Mouse (Mus musculus) embryonic facial prominence, embryonic 15.5 days (tissue): ENCODE measurements around the gene Zfp493. TPM values are rescaled to one million over a fixed set of nuclear protein-coding genes. Genes with fewer than 3 reads are reported as not detected.
"Not testable (repeated sequence)": the region's sequence is repeated elsewhere in the genome, so short reads cannot be mapped to it uniquely, and the experiment has no call there.

Experiments
- ATAC-seq: fragments of 200-750 bp; cut with Nextera tagmentation; 2 replicates; pipeline ENCODE4 v1.8.0; 2017; ENCODE audit warnings: low read depth, moderate TSS enrichment; ENCODE audit not compliant: insufficient number of reproducible peaks, low FRiP score, low TSS enrichment
- H3K27ac ChIP-seq: fragments of 300-500 bp; sonication (generic); replicated peaks from 2 replicates; pipeline ENCODE4 v1.5.1; 2015; ENCODE audit warnings: mild to moderate bottlenecking, inconsistent platforms
- H3K27me3 ChIP-seq: fragments of 300-500 bp; sonication (generic); 2 replicates; pipeline ENCODE4 v1.6.1; 2015; ENCODE audit warnings: inconsistent platforms
- H3K36me3 ChIP-seq: fragments of 300-500 bp; sonication (generic); 2 replicates; pipeline ENCODE4 v1.6.1; 2015; ENCODE audit warnings: mild to moderate bottlenecking, inconsistent platforms
- H3K4me1 ChIP-seq: fragments of 300-500 bp; sonication (generic); 2 replicates; pipeline ENCODE4 v1.6.1; 2015; ENCODE audit warnings: inconsistent platforms
- H3K4me2 ChIP-seq: fragments of 300-500 bp; sonication (generic); replicated peaks from 2 replicates; pipeline ENCODE4 v1.6.1; 2015; ENCODE audit warnings: mild to moderate bottlenecking, inconsistent platforms
- H3K4me3 ChIP-seq: fragments of 300-500 bp; sonication (generic); replicated peaks from 2 replicates; pipeline ENCODE4 v1.5.1; 2015; ENCODE audit warnings: mild to moderate bottlenecking, inconsistent platforms
- H3K9ac ChIP-seq: fragments of 300-500 bp; sonication (generic); 2 replicates; pipeline ENCODE4 v1.6.1; 2015; ENCODE audit warnings: inconsistent platforms
- H3K9me3 ChIP-seq: fragments of 300-500 bp; sonication (generic); replicated peaks from 2 replicates; pipeline ENCODE4 v1.6.1; 2016; ENCODE audit warnings: inconsistent platforms
- WGBS: fragments of 180-500 bp; shearing (Covaris S2); methylation state at CpG from one replicate; pipeline ENCODE4 v1.1.7; 2015; 5-methylcytosine and 5-hydroxymethylcytosine counted together
- polyA plus RNA-seq: library from polyadenylated mRNA; unstranded; fragments of >200 nt; fragmentation: Nextera tagmentation; extraction: Ambion mirVana; gene quantifications from 2 replicates; pipeline ENCODE4 v1.2.1, GENCODE M21; 2015

Zfp493 gene
- polyA plus RNA-seq = 1.8 and 3.0 TPM in 2 replicates

DNA sequence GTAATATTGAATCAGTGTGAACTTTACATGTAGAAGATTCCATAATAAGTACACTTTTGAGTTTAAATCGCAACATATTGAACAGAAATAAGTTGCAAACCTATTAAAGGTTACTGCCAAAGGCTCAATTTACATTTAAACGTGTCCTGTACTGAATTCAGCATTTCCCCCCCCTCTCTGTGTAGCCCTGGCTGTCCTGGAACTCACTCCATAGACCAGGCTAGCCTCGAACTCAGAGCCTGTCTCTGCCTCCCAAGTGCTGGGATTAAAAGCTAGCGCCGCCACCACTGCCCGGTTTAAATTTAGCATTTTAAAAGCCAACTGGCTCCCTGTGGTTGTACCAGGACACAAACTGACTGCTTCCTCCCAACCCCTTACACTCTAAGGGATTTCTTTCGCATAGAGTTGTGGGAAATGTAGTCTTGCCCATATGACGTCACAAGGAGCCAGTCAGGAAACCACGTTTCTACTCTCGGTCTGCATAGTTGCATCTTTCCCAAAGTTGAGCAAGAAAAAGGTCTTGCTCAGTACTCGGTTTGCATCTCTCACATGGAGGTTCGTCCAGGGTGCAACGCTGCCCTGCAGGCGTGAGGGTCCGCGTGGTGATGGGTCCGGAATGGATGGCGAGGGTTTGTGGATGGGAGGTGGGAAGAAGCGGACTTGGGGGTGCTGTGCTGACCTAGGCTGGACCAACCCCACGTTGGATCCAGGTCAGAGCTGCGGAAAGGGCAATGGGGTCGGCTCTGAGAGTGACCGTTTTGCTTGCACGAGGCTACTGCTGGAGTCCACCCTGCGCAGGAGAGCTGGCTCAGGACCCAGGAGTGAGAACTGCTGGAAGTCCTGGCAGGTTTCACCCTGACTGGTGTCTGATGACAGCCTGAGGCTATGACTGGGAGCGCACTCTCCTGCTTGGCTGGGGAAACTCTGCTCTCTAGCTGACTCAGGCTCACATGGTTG is at the start of gene Zfp493:
Gene Zfp493 (plus strand): TSS at position 429 of the 957 bp plus-strand sequence.
- H3K9me3 ChIP-seq = no peaks in the 10 kb centered on the region
- H3K4me1 ChIP-seq = peaks cover 4% of the 10 kb centered on the region
- H3K4me3 ChIP-seq = peak within 1 kb of the TSS; percentile 69
- H3K4me2 ChIP-seq = peak within 1 kb of the TSS; percentile 88
- peak; percentile 89 for ATAC-seq
- H3K27ac ChIP-seq = peak within 1 kb of the TSS; percentile 66
- no peaks in the 10 kb centered on the region for H3K27me3 ChIP-seq
- H3K9ac ChIP-seq = peak within 1 kb of the TSS; percentile 54
- H3K36me3 ChIP-seq = no peaks in the 10 kb centered on the region
- 5% methylated on average over 26 of the region's 26 CpGs for WGBS

DNA sequence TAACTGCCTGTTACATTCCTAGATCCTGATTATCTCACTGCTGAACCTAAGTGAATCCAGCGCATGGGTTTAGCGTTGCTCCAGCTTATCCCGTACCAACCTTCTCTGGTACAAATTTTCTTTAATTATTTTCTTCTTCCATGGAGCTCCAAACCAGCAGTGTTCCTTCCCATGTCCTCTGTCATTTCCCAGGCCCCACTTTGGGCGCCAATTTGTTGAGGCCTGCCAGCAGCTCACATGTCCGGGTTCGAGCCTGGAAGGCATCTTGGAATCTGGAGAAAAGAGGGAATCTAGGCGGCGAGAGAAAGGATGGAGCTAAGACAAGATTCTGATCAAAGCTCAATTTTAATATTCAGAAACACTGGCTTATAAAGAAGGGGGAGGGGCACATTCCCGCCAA is 45.1 kb upstream of the Zfp493 start:
- not testable (repeated sequence) for H3K4me1 ChIP-seq, H3K9me3 ChIP-seq, H3K27me3 ChIP-seq, ATAC-seq, H3K9ac ChIP-seq, H3K4me2 ChIP-seq, H3K4me3 ChIP-seq, H3K36me3 ChIP-seq, H3K27ac ChIP-seq
- 92% methylated on average over 9 of the region's 9 CpGs for WGBS

DNA sequence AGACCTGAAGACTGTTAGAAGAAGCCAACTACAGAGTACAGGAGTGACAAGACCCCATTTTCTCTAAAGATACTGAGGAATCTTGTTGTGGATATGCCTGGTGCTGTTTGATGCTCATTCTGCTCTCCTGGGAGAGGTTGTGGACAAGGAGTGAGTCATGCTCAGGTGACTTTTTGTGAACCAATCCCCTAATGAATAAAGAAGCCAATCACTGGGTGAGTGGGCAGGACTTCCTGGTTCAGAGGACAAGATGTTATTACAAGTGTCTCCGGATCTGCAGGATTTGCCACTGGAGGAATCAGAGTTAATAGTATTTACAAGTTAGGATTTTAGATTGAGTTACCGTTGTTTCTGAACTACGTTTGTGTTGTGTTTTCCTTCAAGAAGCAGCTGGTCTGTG is 36.6 kb upstream of the Zfp493 start:
- Histone ChIP-seq H3K27me3 (no peaks in the 10 kb centered on the region), H3K4me1 (no peaks in the 10 kb centered on the region), H3K4me2 (no peak overlapping the region), H3K27ac (no peak overlapping the region), H3K36me3 (peaks cover 2% of the 10 kb centered on the region), H3K4me3 (no peak overlapping the region), H3K9ac (no peak overlapping the region), H3K9me3 (peaks cover 5% of the 10 kb centered on the region; the same call in 1 of the 2 replicates)
- ATAC-seq = no peak
- 78% methylated on average over 3 of the region's 3 CpGs for WGBS

DNA sequence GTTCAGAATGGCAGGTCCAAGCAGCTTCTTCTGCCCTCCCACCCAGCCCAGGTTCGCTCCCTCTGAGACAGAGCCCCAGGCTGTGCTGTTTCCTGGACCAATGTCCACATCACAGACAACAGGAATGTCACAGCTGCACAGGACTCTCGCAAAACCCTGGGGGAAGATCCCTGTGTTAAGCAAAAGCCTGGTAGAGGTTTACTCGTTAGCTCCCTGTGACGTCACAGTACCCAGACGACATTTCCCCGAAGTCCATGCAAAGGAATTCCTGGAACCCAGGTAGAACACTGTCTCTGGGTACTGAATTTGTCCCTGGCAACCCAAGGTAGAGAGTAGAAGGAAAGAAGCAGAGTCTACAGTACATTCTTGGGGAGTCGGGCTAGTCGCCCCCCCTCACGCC is 35.6 kb upstream of the Zfp493 start:
- WGBS = 84% methylated on average over 9 of the region's 9 CpGs
- Histone ChIP-seq H3K27me3 (no peaks in the 10 kb centered on the region), H3K4me2 (no peak overlapping the region), H3K9ac (no peak overlapping the region), H3K4me3 (no peak overlapping the region), H3K4me1 (no peaks in the 10 kb centered on the region), H3K27ac (no peak overlapping the region), H3K36me3 (peaks cover 12% of the 10 kb centered on the region), H3K9me3 (peaks cover 8% of the 10 kb centered on the region; the same call in 1 of the 2 replicates)
- no peak for ATAC-seq

DNA sequence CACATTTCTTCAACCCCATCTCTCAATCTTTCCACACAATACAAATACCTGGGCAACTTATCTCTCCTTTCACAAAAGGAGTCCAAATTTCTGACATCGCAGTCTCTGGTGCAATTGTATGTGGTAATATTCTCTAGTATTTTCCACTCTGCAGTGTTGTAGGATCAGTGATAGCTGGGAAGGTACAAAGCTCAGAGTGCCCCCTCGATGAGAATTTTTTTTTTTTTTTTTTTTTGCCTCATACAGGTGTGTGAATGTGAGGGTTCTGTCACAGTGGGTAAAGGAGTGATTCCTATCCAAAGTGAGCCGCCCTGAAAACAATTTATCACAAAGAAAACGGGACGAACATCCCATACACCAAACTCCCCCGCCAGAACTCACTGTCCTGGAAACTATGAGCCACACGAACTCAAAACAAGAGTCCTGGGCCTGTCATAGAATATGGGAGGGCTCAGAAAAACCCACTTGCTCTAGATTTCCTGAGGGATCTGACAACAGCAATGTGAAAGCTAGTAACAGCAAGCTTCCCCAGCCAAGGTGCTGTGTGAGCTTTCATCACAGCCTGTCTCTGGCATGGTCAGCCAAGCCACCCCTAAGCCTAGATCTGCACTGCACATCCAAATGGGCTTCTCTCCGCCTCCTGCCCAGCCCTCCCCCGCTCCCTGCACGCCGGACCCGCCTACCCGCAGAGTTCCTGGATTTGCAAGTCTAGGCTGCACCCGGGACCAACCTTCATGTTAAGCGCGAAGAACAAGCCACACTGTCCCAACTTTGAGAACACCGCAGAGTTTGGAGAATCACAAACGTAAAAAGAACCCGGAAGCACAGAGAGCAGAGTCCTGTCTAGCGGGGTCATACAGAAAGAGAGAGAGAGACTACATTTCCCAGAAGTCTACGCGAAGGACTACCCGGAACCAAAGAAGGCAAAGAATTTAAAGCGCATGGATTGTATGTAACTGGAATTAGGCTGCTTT is 24.9 kb upstream of the Zfp493 start, which contains the start of gene Zfp85:
Gene Zfp85 (minus strand): TSS at position 896 of the 974 bp plus-strand sequence.
- Histone ChIP-seq H3K4me3 (peak within 1 kb of the TSS; percentile 68), H3K27me3 (no peaks in the 10 kb centered on the region), H3K4me1 (peaks cover 6% of the 10 kb centered on the region), H3K9me3 (no peaks in the 10 kb centered on the region), H3K4me2 (peak within 1 kb of the TSS; percentile 60), H3K9ac (peak within 1 kb of the TSS; percentile 50), H3K36me3 (peaks cover 7% of the 10 kb centered on the region), H3K27ac (peak within 1 kb of the TSS; percentile 92)
- 6% methylated on average over 24 of the region's 24 CpGs for WGBS
- peak; percentile 89 for ATAC-seq

DNA sequence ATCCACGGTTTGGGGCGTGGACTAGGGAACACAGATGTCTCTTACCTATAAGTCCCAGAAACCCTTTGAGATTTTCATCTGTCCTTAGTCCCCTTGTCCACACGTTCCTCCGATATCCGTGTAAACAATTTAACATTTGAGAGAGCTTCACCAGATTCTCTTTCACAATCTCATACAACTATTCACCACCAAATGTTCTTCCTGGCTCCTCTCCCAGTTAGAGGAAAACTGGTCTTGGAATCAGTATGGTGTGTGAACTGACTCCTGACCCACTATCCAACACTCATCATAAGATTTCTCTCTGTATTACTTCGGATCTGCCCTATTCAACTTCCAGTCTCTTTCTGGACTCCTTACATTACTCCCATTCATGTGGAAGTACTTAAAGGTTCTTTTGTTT is 23.7 kb upstream of the Zfp493 start:
- no peak overlapping the region for H3K27ac ChIP-seq
- H3K4me2 ChIP-seq = peak overlapping the region; percentile 60; the same call in 1 of the 2 replicates
- H3K36me3 ChIP-seq = peaks cover 4% of the 10 kb centered on the region
- no peaks in the 10 kb centered on the region for H3K27me3 ChIP-seq
- no peak overlapping the region for H3K4me3 ChIP-seq
- no peak for ATAC-seq
- WGBS = 84% methylated on average over 6 of the region's 6 CpGs
- H3K9me3 ChIP-seq = no peaks in the 10 kb centered on the region
- peaks cover 6% of the 10 kb centered on the region for H3K4me1 ChIP-seq
- no peak overlapping the region for H3K9ac ChIP-seq

DNA sequence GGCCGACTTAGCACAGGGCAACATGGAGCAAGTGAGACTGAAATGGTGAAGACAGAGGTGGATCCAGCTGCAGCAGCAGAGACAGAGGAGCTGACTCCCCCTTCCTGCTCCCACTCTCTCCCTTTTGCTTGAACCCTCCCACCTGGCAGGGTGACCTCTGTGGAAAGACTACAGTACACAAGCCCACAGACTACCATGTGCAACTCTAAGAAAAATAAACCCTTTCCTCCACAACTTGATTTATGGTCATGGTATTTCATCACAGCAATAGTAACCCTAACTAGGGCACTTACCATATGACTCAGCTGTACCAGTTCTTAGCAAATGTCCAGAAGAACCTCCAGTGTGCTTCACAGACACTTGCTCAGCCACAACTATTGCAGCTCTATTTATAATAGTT is 19.5 kb upstream of the Zfp493 start:
- no peak overlapping the region for H3K4me2 ChIP-seq
- no peaks in the 10 kb centered on the region for H3K4me1 ChIP-seq
- no peak overlapping the region for H3K27ac ChIP-seq
- no peaks in the 10 kb centered on the region for H3K9me3 ChIP-seq
- ATAC-seq = no peak
- H3K9ac ChIP-seq = no peak overlapping the region
- 83% methylated on average over 1 of the region's 1 CpGs for WGBS
- H3K4me3 ChIP-seq = no peak overlapping the region
- no peaks in the 10 kb centered on the region for H3K27me3 ChIP-seq
- no peaks in the 10 kb centered on the region for H3K36me3 ChIP-seq

DNA sequence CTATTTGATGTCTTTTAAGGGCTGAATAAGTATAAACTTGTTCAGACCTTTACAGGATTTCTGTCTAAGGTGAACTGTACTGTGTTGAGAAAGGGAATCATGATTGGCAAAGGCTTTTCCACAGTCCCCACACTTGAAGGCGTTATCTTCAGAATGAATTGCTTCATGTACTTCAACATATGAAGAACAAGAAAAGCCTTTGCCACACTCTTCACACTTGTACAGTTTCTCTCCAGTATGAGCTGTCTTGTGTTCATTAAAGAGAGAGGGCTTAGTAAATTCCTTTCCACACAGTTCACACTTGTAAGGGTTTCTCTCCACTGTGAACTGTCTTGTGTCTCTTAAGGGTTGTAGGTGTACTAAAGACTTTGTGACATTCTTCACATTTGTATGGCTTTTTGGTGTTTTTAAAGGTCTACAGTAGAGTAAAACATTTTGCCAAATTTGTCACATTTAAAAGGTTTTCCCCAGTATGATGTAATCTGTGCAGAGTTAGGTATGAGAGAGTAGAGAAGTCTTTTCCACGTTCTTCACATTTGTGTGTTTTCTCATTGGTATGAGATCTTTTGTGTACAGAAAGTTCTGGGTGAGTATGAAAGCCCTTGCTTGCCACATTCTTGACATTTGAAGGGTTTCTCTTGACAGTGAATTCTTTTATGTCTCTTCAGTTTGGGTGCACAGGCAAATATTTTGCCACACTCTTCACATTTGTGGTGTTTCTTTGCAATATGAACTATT is 16.3 kb upstream of the Zfp493 start:
- H3K36me3 ChIP-seq = no peaks in the 10 kb centered on the region
- no peak overlapping the region for H3K27ac ChIP-seq
- H3K4me2 ChIP-seq = no peak overlapping the region
- ATAC-seq = no peak
- no peaks in the 10 kb centered on the region for H3K9me3 ChIP-seq
- no peak overlapping the region for H3K4me3 ChIP-seq
- 79% methylated on average over 2 of the region's 2 CpGs for WGBS
- H3K4me1 ChIP-seq = no peaks in the 10 kb centered on the region
- no peaks in the 10 kb centered on the region for H3K27me3 ChIP-seq
- no peak overlapping the region for H3K9ac ChIP-seq

DNA sequence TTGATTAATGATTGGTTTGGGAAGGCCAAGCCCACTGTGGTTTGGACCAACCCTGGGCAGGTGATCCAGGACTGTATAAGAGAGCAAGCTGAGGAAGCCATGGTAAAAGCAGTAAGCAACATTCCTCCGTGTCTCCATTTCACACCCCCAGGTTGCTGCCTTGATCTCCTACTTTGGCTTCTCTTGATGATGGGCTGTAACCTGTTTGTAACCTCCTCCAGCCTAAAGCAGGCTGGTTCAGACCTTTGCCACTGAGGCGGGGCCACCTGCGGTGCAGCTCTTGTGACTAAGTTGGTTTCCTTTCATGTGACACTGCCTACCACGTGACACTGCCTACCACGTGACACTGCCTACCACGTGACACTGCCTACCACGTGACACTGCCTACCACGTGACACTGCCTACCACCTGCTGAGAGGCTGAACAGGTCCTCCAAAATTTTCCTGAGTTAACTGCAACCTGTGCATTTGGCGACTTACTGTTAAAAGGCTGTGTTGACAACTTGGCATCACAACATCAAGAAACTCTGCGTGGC is 12.5 kb downstream of the Zfp493 start:
- H3K27me3 ChIP-seq = no peaks in the 10 kb centered on the region
- WGBS = 92% methylated on average over 10 of the region's 10 CpGs
- ATAC-seq = no peak
- no peaks in the 10 kb centered on the region for H3K9me3 ChIP-seq
- no peak overlapping the region for H3K9ac ChIP-seq
- H3K27ac ChIP-seq = no peak overlapping the region
- H3K36me3 ChIP-seq = peaks cover under 1% of the 10 kb centered on the region; the same call in 1 of the 2 replicates
- no peak overlapping the region for H3K4me3 ChIP-seq
- H3K4me1 ChIP-seq = no peaks in the 10 kb centered on the region
- H3K4me2 ChIP-seq = no peak overlapping the region

DNA sequence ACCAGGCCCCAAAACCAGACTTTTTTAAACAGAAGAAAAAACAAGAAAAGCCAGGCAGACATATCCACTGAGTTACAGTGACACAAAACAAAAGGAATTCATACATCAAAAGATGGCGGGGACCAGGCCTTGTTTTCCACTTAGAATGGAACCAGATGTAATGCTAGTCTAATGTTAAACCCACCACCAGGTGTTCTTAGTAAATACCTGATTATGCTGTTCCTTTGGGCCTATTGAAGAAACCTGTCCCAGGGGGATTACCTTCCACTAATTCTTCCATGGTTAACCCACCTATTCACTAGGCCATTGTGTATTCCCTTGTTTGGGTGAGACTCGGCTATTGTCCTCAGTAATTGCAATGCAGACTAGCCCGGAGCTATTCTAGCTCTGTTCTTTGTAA is 19.1 kb downstream of the Zfp493 start:
- Histone ChIP-seq H3K27ac (no peak overlapping the region), H3K4me3 (no peak overlapping the region), H3K4me1 (no peaks in the 10 kb centered on the region), H3K9me3 (no peaks in the 10 kb centered on the region), H3K4me2 (no peak overlapping the region), H3K27me3 (no peaks in the 10 kb centered on the region), H3K36me3 (no peaks in the 10 kb centered on the region), H3K9ac (no peak overlapping the region)
- WGBS = 73% methylated on average over 3 of the region's 3 CpGs
- no peak for ATAC-seq
